Mouse (Mus musculus) heart, postnatal 0 days (tissue): ENCODE measurements around the gene Gm3952. TPM values are rescaled to one million over a fixed set of nuclear protein-coding genes. Genes with fewer than 3 reads are reported as not detected.

Experiments used
- ATAC-seq: fragments of 200-750 bp; cut with Nextera tagmentation; 2 replicates; pipeline ENCODE4 v1.8.0; 2017; ENCODE audit warnings: low read depth, moderate number of reproducible peaks, moderate library complexity; ENCODE audit not compliant: insufficient read depth
- DNase-seq: peaks from one replicate; pipeline ENCODE4 v3.0.0-alpha.2; 2016; ENCODE audit warnings: low spot score
- H3K27ac ChIP-seq: fragments of 300-500 bp; sonication (generic); 2 replicates; pipeline ENCODE4 v1.5.1; 2014; ENCODE audit warnings: low read depth, mild to moderate bottlenecking
- H3K27me3 ChIP-seq: fragments of 300-500 bp; sonication (generic); 2 replicates; pipeline ENCODE4 v1.6.1; 2014; ENCODE audit warnings: low read length, mixed read lengths; ENCODE audit not compliant: control insufficient read depth, insufficient read depth
- H3K36me3 ChIP-seq: fragments of 300-500 bp; sonication (generic); replicated peaks from 2 replicates; pipeline ENCODE4 v1.6.1; 2014; ENCODE audit warnings: low read length, mixed read lengths; ENCODE audit not compliant: control insufficient read depth, insufficient read depth
- H3K4me1 ChIP-seq: fragments of 300-500 bp; sonication (generic); 2 replicates; pipeline ENCODE4 v1.6.1; 2014; ENCODE audit warnings: antibody characterized with exemption; ENCODE audit not compliant: control insufficient read depth, insufficient read depth
- H3K4me2 ChIP-seq: fragments of 300-500 bp; sonication (generic); 2 replicates; pipeline ENCODE4 v1.6.1; 2014; ENCODE audit warnings: low read depth, mild to moderate bottlenecking, low read length, moderate library complexity
- H3K4me3 ChIP-seq: fragments of 300-500 bp; sonication (generic); 2 replicates; pipeline ENCODE4 v1.5.1; 2014; ENCODE audit warnings: low read depth, low read length
- H3K9ac ChIP-seq: fragments of 300-500 bp; sonication (generic); replicated peaks from 2 replicates; pipeline ENCODE4 v1.6.1; 2014; ENCODE audit warnings: low read depth, low read length, mixed read lengths
- H3K9me3 ChIP-seq: fragments of 300-500 bp; sonication (generic); replicated peaks from 2 replicates; pipeline ENCODE4 v1.6.1; 2016; ENCODE audit warnings: low read length; ENCODE audit not compliant: control insufficient read depth
- CTCF ChIP-seq: IDR thresholded peaks from 2 replicates; pipeline ENCODE4 v1.5.1; 2016; ENCODE audit warnings: antibody characterized with exemption, control low read depth, low read depth
- EP300 ChIP-seq: IDR thresholded peaks from 2 replicates; pipeline ENCODE4 v1.6.1; 2016; ENCODE audit warnings: antibody characterized with exemption, low read depth
- WGBS: fragments of 180-500 bp; shearing (Covaris S2); extraction: QIAGEN DNeasy Blood & Tissue Kit; methylation state at CpG from one replicate; pipeline ENCODE4 v1.1.7; 2014; 5-methylcytosine and 5-hydroxymethylcytosine counted together
- polyA plus RNA-seq: library from polyadenylated mRNA; unstranded; fragments of >200 nt; fragmentation: Nextera tagmentation; extraction: Ambion mirVana; gene quantifications from 2 replicates; pipeline ENCODE4 v1.2.1, GENCODE M21; 2015
- total RNA-seq: library from RNA; depleted of rRNA; stranded (reverse); fragments of >200 nt; gene quantifications from 2 replicates; pipeline ENCODE4 v1.2.3, GENCODE M21; 2014; ENCODE audit warnings: low replicate concordance; rRNA removed

Gm3952 gene
- total and polyA plus RNA-seq, 2 experiments from 2014 or later: not detected

GRCm38 (mm10) chr8:128697945-128698344 lies 100.5 kb downstream of the Gm3952 start:
- TF ChIP-seq CTCF (no peak), EP300 (no peak)
- WGBS: 68% methylated on average over 3 of the region's 3 CpGs
- Histone ChIP-seq H3K4me3 (no peak overlapping the region), H3K27me3 (no peaks in the 10 kb centered on the region), H3K27ac (no peak overlapping the region), H3K36me3 (no peaks in the 10 kb centered on the region), H3K4me2 (no peak overlapping the region), H3K9ac (no peak overlapping the region), H3K9me3 (no peaks in the 10 kb centered on the region), H3K4me1 (peaks cover 41% of the 10 kb centered on the region)
- DNase-seq (no peak), ATAC-seq (no peak)

- Histone ChIP-seq H3K4me3 (no peak overlapping the region), H3K27me3 (no peaks in the 10 kb centered on the region), H3K9ac (no peak overlapping the region), H3K9me3 (no peaks in the 10 kb centered on the region), H3K4me2 (no peak overlapping the region), H3K36me3 (no peaks in the 10 kb centered on the region), H3K4me1 (peaks cover 43% of the 10 kb centered on the region), H3K27ac (no peak overlapping the region)
- WGBS: 89% methylated on average over 1 of the region's 1 CpGs
- DNase-seq: no peak
- TF ChIP-seq CTCF: no peak
- TF ChIP-seq EP300: no peak
- no peak for ATAC-seq
Observed at GRCm38 (mm10) chr8:128696701-128697397, 101.6 kb downstream of the Gm3952 start.

Other genes with a start within 250 kb of the Gm3952 start
- gene Itgb1, start 113.0 kb downstream of the Gm3952 start, total RNA-seq: 240 and 317 TPM in 2 replicates
- gene Itgb1, start 113.0 kb downstream of the Gm3952 start, polyA plus RNA-seq: 289 and 315 TPM in 2 replicates